Mouse (Mus musculus) neural tube, embryonic 15.5 days (tissue): ENCODE measurements at regions not wholly inside any gene's neighbourhood (a gene's known extent, or its start where the extent isn't known, plus 50 kb on each side); places are given as distances from the start of the nearest gene placed in this dataset.

Experiments
- ATAC-seq: fragments of 200-750 bp; cut with Nextera tagmentation; 2 replicates; pipeline ENCODE4 v1.8.0; 2017; ENCODE audit warnings: mild to moderate bottlenecking, moderate TSS enrichment, moderate library complexity; ENCODE audit not compliant: low FRiP score
- H3K27ac ChIP-seq: fragments of 300-500 bp; sonication (generic); replicated peaks from 2 replicates; pipeline ENCODE4 v1.5.1; 2015; ENCODE audit warnings: mild to moderate bottlenecking, inconsistent platforms
- H3K27me3 ChIP-seq: fragments of 300-500 bp; sonication (generic); replicated peaks from 2 replicates; pipeline ENCODE4 v1.6.1; 2015; ENCODE audit warnings: inconsistent platforms
- H3K36me3 ChIP-seq: fragments of 300-500 bp; sonication (generic); 2 replicates; pipeline ENCODE4 v1.6.1; 2015; ENCODE audit warnings: inconsistent platforms
- H3K4me1 ChIP-seq: fragments of 300-500 bp; sonication (generic); 2 replicates; pipeline ENCODE4 v1.6.1; 2015; ENCODE audit warnings: inconsistent platforms
- H3K4me2 ChIP-seq: fragments of 300-500 bp; sonication (generic); 2 replicates; pipeline ENCODE4 v1.6.1; 2015; ENCODE audit warnings: inconsistent platforms, mild to moderate bottlenecking, moderate library complexity
- H3K4me3 ChIP-seq: fragments of 300-500 bp; sonication (generic); replicated peaks from 2 replicates; pipeline ENCODE4 v1.5.1; 2015; ENCODE audit warnings: mild to moderate bottlenecking, inconsistent platforms
- H3K9ac ChIP-seq: fragments of 300-500 bp; sonication (generic); replicated peaks from 2 replicates; pipeline ENCODE4 v1.6.1; 2015; ENCODE audit warnings: mild to moderate bottlenecking, inconsistent platforms
- H3K9me3 ChIP-seq: fragments of 300-500 bp; sonication (generic); replicated peaks from 2 replicates; pipeline ENCODE4 v1.6.1; 2016; ENCODE audit warnings: inconsistent platforms
- WGBS: fragments of 180-500 bp; shearing (Covaris S2); methylation state at CpG from one replicate; pipeline ENCODE4 v1.1.7; 2015; ENCODE audit warnings: mixed read lengths; 5-methylcytosine and 5-hydroxymethylcytosine counted together

DNA sequence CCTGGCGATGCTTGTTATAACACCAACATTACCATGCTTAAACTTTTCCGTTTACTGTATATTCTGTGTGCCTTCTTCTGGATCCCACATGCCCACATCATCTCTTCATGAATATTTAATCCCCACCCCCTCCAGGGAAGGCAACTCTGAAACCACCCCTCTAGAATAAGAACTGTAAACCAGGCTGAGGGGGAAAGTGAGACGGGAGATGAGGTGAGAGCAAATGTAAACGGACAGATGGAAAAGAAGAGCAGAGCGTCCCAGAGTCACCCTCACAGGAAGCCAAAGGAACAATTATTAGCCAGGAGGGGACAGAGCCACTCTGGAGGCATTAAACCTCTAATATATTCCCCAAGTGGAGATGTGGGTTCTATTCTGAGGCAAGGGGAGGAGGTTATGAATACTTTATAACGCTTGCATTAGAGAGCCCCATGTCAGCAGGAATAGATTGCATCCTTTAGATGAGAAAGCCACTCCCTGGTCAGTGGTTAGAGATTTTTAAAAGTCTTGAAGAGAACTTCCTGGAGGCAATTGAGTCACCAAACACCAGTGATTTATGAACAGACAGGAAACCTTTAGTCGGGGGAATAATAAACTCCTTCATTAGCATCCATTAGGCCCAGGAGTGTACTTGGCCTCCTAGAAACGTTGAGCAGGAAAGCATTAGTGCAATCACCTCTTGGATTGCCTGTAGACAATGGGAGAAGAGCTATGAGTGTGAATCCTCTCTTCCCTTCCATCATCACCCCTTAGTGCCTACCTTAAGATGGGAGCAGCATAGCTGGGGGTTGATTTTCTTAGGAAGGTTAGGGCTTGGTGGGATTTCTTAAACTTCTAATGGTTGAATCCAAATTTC, 220.1 kb downstream of the Elavl2 start:
- Histone ChIP-seq H3K27ac (no peak overlapping the region), H3K4me2 (no peak overlapping the region), H3K4me1 (no peaks in the 10 kb centered on the region), H3K9ac (no peak overlapping the region), H3K36me3 (no peaks in the 10 kb centered on the region), H3K27me3 (no peaks in the 10 kb centered on the region), H3K4me3 (no peak overlapping the region), H3K9me3 (no peaks in the 10 kb centered on the region)
- 33% methylated on average over 8 of the region's 8 CpGs for WGBS
- no peak for ATAC-seq

DNA sequence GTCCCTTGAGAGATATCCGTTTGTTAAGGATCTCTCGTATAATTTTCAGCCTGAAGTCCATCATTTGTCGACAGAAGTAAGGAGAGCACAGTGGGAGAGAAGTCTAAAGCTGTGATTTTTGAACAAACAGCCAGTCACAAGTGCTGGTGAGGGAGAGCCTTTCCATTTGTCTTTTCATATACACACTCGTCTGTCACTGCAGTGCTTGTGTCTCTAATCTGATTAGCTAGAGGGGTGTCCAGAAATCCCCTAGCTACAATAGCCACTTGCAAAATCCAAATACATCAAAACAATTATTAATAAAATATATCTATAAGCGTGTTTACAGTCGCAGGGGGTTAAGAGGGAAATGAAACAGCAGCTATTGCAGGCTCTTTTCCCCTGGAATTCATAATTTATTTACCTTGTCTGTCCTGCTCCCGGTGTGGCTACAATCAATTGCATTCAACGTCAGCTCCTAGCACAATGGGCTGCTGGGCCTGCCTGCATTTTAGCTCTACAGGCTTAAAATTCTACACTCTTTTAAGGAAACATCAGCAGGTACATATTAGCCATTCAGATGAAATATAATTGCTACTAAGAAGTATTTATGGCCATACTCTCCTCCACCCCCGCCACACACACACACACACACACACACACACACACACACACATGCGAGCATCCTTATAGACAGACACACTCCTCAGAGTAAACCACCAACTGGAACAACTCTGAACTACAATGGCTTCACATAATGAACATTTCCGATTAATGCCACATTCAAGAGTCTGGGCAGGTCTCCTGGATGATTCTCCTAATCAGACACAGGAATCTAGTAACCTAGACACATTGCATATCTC, 236.1 kb downstream of the Elavl2 start:
- Histone ChIP-seq H3K4me1 (no peaks in the 10 kb centered on the region), H3K4me2 (no peak overlapping the region), H3K36me3 (no peaks in the 10 kb centered on the region), H3K9ac (no peak overlapping the region), H3K4me3 (no peak overlapping the region), H3K9me3 (no peaks in the 10 kb centered on the region), H3K27me3 (no peaks in the 10 kb centered on the region), H3K27ac (no peak overlapping the region)
- 55% methylated on average over 11 of the region's 11 CpGs for WGBS
- ATAC-seq, result no peak

DNA sequence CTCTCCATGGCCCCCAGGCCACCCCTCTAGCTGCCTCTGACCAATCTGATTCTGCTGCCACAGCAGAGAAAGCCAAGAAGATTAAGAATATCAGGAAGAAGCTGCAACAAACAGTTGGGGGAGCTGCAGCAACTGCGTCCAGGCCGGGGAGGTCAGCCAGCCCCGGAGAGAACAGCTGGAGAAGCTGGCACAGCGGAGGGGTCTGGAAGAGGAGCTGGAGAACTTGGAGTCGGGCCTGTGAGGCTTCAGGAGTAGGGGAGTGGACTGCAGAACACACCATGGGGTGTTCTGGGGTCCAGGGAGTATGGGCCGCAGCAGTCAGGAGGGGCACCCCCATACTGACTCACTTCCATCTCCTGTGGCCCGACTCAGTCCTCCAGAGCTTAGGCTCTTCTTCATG, 243.5 kb downstream of the Elavl2 start:
- no peaks in the 10 kb centered on the region for H3K36me3 ChIP-seq
- 0 out of 2 replicates have a peak, but pooled peaks cover 11% of the 10 kb centered on the region for H3K4me1 ChIP-seq
- H3K27me3 ChIP-seq, result no peaks in the 10 kb centered on the region
- no peak for ATAC-seq
- no peak overlapping the region for H3K4me2 ChIP-seq
- no peaks in the 10 kb centered on the region for H3K9me3 ChIP-seq
- H3K27ac ChIP-seq, result no peak overlapping the region
- 85% methylated on average over 7 of the region's 7 CpGs for WGBS
- H3K4me3 ChIP-seq, result no peak overlapping the region
- H3K9ac ChIP-seq, result no peak overlapping the region

DNA sequence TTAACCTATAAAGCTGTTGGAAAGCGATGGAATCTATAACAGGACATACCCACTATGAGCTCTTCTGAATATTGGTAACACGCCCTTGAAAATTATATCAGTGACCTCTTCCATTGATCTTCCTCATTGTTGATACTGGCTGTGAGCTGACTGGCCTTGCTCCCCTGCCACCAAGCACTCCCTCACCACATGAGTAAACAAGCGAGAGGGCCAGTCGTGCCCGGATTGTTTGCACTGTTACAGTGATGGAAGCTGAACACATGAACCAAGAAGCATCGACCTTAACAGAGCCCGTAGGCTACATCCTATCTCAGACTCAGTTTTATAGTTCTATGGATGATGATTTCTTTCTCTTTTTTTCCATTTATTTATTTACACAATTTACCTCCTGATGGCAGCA, 255.9 kb downstream of the Elavl2 start:
- H3K4me2 ChIP-seq, result no peak overlapping the region
- H3K27me3 ChIP-seq, result no peaks in the 10 kb centered on the region
- H3K27ac ChIP-seq, result no peak overlapping the region
- no peak overlapping the region for H3K9ac ChIP-seq
- no peaks in the 10 kb centered on the region for H3K4me1 ChIP-seq
- H3K4me3 ChIP-seq, result no peak overlapping the region
- no peaks in the 10 kb centered on the region for H3K36me3 ChIP-seq
- WGBS, result 84% methylated on average over 7 of the region's 7 CpGs
- H3K9me3 ChIP-seq, result no peaks in the 10 kb centered on the region
- ATAC-seq, result no peak

DNA sequence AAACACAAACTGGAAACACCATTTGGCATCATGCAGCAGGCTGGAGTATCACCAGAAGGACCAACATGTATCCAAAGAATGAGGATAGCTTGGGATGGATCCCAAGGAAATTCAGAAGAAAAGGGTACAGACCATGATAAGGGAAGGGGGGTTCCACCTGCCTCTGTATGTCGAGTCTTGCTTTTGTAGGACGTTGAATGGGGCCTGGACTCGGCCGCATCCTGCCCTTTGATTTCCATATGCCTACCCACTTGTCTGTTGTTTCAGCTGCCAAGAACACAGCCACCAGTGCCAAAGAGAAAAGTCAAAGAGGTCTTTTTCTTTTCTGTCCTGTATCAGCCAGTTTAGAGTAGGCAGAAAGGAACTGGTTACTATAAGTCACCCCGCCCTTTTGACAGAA, 256.7 kb downstream of the Elavl2 start:
- Histone ChIP-seq H3K4me2 (no peak overlapping the region), H3K36me3 (no peaks in the 10 kb centered on the region), H3K4me3 (no peak overlapping the region), H3K27ac (no peak overlapping the region), H3K4me1 (no peaks in the 10 kb centered on the region), H3K27me3 (no peaks in the 10 kb centered on the region), H3K9me3 (no peaks in the 10 kb centered on the region), H3K9ac (no peak overlapping the region)
- 74% methylated on average over 5 of the region's 5 CpGs for WGBS
- no peak for ATAC-seq

DNA sequence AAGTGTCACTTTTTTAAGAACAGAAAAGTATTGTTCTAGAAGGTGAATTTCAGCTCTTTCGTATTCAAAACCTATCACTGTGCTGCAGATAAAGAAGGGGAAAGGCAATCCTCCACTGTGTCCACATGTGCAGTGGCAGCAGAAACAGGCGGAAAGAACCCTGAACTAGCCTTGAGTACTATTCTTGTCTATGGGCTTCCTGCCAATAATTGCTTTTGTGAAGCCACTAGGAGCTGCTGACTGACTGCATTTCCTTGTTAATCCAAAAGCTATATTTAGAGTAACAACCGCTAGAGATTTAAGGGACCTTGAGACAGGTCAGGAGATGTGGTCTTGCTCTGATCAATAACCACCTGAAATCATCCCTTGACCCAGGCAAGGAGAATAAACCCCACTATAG, 265.3 kb downstream of the Elavl2 start:
- H3K4me1 ChIP-seq, result no peaks in the 10 kb centered on the region
- H3K4me3 ChIP-seq, result no peak overlapping the region
- WGBS, result 78% methylated on average over 3 of the region's 3 CpGs
- no peak overlapping the region for H3K9ac ChIP-seq
- H3K4me2 ChIP-seq, result no peak overlapping the region
- no peaks in the 10 kb centered on the region for H3K27me3 ChIP-seq
- no peaks in the 10 kb centered on the region for H3K36me3 ChIP-seq
- H3K9me3 ChIP-seq, result no peaks in the 10 kb centered on the region
- no peak for ATAC-seq
- no peak overlapping the region for H3K27ac ChIP-seq

DNA sequence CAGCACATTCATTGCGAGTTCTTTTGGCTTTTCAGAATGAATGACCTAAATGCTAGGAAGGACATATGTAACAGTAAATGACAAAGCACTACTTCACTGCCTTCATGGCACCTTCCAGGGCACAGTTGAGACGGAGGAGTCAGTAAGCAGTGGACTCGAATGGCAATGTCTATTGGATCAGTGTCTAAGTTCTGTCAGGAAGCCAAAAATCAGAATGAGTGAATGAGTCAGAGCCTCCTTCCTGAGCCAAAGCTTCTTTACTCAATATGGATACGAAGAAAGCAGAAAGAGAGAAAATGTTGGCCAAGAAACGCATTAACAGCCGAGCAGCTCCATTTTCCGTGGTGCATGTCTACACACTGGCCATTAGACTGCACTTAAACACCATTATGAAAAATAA, 268.3 kb downstream of the Elavl2 start:
- Histone ChIP-seq H3K36me3 (no peaks in the 10 kb centered on the region), H3K9me3 (no peaks in the 10 kb centered on the region), H3K27ac (no peak overlapping the region), H3K9ac (no peak overlapping the region), H3K4me3 (no peak overlapping the region), H3K4me1 (no peaks in the 10 kb centered on the region), H3K27me3 (no peaks in the 10 kb centered on the region), H3K4me2 (no peak overlapping the region)
- WGBS, result 81% methylated on average over 7 of the region's 7 CpGs
- ATAC-seq, result no peak

DNA sequence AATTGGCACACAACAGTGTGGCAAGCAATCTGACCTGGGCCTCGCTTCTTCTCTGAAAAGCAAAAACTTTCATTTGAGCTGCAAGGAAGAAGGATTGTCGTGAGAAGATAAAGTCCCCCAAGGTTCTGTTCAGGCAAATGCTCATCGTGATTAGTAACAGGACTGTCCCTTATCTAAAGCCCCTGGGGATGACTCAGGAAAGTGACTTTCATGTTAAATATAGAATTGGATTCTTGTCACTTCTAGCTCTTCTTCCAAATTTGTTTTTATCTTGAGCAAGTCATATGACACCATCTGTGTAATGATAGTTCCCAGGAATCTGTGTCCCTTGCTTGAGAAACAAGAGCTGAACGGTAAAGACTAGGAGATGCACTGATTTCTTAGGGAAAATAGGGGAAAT, 280.3 kb downstream of the Elavl2 start:
- H3K9ac ChIP-seq, result no peak overlapping the region
- H3K36me3 ChIP-seq, result no peaks in the 10 kb centered on the region
- ATAC-seq, result no peak
- no peaks in the 10 kb centered on the region for H3K27me3 ChIP-seq
- WGBS, result 89% methylated on average over 4 of the region's 4 CpGs
- H3K27ac ChIP-seq, result no peak overlapping the region
- H3K4me3 ChIP-seq, result no peak overlapping the region
- H3K4me2 ChIP-seq, result no peak overlapping the region
- H3K4me1 ChIP-seq, result no peaks in the 10 kb centered on the region
- no peaks in the 10 kb centered on the region for H3K9me3 ChIP-seq

DNA sequence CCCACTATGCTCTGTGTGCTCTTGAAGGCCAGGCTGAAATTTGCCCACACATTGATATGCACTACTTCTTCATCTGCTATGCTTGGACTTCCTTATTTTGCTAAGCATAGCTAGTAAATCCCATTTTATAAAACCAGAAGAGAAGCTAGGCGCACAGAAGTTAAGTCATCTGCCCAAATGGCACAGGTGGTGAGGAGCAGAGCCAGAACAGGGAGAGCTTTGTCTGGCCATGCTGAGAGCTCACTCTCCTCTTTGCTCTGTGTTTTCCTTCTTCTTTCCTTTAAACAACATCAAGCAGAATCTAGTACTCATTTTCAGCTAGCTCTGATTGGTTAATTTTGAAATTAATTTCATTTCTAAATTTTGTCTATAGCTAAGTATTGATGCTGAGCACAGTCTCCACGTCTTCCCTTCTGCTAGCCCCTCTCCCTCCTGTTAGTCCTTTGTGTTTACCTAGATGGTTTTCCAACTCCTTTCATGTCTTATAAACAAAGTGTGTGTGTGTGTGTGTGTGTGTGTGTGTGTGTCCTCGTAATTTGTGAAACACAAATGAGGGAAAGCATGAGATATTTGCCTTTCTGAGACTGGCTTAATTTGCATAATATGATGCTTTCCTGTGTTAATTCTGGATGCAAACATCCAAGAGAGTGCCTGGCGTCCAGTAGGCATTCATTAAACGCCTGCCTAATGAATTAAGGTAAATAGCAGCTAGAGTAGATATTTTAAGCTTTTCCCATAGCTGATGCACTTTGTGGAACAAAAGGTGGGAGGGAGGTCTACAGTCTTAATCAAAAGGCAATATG, 283.6 kb downstream of the Elavl2 start:
- no peak overlapping the region for H3K4me3 ChIP-seq
- H3K36me3 ChIP-seq, result no peaks in the 10 kb centered on the region
- H3K9ac ChIP-seq, result no peak overlapping the region
- no peak overlapping the region for H3K4me2 ChIP-seq
- no peak for ATAC-seq
- no peaks in the 10 kb centered on the region for H3K27me3 ChIP-seq
- no peak overlapping the region for H3K27ac ChIP-seq
- peaks cover 3% of the 10 kb centered on the region; the same call in 1 of the 2 replicates for H3K4me1 ChIP-seq
- H3K9me3 ChIP-seq, result no peaks in the 10 kb centered on the region
- WGBS, result 67% methylated on average over 5 of the region's 5 CpGs

DNA sequence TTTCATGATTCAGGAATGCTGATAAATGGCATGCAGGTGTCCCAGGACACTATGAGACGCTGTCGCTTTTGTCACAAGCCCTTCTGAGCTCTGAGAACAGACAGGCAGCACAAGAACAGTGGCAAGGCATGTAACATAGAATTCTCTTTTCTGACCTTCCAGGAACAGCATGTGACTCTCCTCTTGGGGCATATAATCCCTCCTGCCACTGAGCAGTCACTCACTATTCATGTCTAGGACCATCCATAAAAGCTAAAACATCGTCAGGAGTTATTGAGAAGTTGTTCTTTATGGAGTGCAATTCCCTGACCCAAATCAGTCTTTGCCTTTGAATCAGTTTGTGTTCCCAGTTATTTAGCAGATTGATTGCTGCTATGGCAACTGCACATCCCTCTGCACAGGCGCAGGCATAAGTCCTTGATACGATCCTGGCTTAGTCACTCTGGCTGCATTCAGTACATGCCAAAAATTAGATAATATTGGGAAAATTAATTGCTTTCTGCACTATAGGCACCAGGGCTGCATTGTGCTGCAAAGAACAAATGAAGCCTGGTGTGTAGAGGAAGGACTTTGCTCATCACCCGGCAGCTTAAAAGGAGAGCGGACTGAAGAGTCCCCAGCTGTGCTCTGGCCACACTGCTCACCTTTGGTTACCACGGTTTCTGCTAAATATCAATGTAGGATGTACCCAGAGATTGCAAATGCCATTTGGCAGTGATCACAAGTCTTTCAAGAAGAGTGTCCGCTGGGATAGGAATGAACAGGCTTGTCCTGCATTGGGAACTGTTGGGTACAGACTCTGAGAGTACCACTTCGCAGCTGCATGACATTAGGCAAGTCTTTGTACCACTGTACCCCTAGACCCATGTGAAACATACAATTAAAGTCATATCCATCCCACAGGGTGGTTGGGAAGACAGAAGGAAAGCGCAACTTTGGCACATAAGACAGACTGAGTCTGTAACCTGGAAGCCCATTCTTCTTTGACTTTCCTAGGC, 288.6 kb downstream of the Elavl2 start:
- no peaks in the 10 kb centered on the region for H3K9me3 ChIP-seq
- H3K4me1 ChIP-seq, result peaks cover 9% of the 10 kb centered on the region; the same call in 1 of the 2 replicates
- no peaks in the 10 kb centered on the region for H3K36me3 ChIP-seq
- H3K4me2 ChIP-seq, result no peak overlapping the region
- no peak overlapping the region for H3K4me3 ChIP-seq
- no peak overlapping the region for H3K27ac ChIP-seq
- no peak overlapping the region for H3K9ac ChIP-seq
- peak; percentile 69 for ATAC-seq
- no peaks in the 10 kb centered on the region for H3K27me3 ChIP-seq
- WGBS, result 73% methylated on average over 11 of the region's 11 CpGs

DNA sequence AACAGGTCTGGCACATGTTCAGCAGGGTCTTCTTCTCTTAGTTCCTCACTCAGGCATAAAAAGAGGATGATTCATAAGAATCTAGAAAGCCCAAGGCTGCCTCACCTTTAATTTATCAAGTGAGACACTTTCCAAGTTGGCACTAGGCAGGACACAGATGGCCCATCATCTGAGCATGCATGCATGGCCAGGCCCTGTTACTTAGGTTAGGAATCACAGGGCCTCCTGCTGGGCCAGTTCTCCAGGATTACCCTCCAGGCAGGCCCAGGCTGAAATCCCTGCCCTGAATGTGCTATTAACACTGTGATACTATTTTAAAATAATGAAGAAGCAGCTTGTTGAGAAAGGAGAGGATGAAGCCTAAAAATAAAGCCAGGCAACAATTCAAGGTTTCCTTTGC, 304.5 kb downstream of the Elavl2 start:
- Histone ChIP-seq H3K27me3 (no peaks in the 10 kb centered on the region), H3K4me2 (no peak overlapping the region), H3K9me3 (no peaks in the 10 kb centered on the region), H3K27ac (no peak overlapping the region), H3K4me1 (no peaks in the 10 kb centered on the region), H3K36me3 (no peaks in the 10 kb centered on the region), H3K9ac (no peak overlapping the region), H3K4me3 (no peak overlapping the region)
- ATAC-seq, result no peak
